Comparison of ENCODE assay signal across 8 mouse cellular contexts in genomic region chr8:115650110-115650521, GRCm38 (mm10). TPM values are rescaled to one million over a fixed set of nuclear protein-coding genes. Genes with fewer than 3 reads are reported as not detected.
DNase-seq lines count a peak whose midpoint lies in the region; ATAC-seq and TF ChIP-seq lines count a peak whose summit lies in the region.

No protein-coding gene starts in this region.

- ATAC-seq in hindbrain, postnatal 0 days = no peak
- ATAC-seq in hindbrain, embryonic 14.5 days (ENCODE audit: low FRiP score) = no peak
- ATAC-seq in heart, embryonic 15.5 days (replicated peaks; ENCODE audit: insufficient number of reproducible peaks, insufficient read depth, low FRiP score, low read depth) = peak; percentile 62
- ATAC-seq in liver, embryonic 14.5 days (ENCODE audit: insufficient read depth) = peak; percentile 69; the same call in 1 of the 2 replicates
- ATAC-seq in hindbrain, embryonic 16.5 days = no peak

- H3K4me2 ChIP-seq in hindbrain, postnatal 0 days (ENCODE audit: low read depth, low read length) = no peak overlapping the region
- no peak overlapping the region for H3K4me2 ChIP-seq in hindbrain, embryonic 14.5 days (replicated peaks)
- no peak overlapping the region for H3K4me2 ChIP-seq in heart, embryonic 15.5 days
- H3K4me2 ChIP-seq in liver, embryonic 14.5 days (ENCODE audit: low read depth) = no peak overlapping the region
- H3K4me2 ChIP-seq in hindbrain, embryonic 16.5 days (ENCODE audit: low read length) = no peak overlapping the region

- no peaks in the 10 kb centered on the region for H3K4me1 ChIP-seq in hindbrain, postnatal 0 days (ENCODE audit: insufficient read depth, low read length)
- no peaks in the 10 kb centered on the region for H3K4me1 ChIP-seq in hindbrain, embryonic 14.5 days (replicated peaks; ENCODE audit: control insufficient read depth, insufficient read depth, low read length)
- peaks cover 37% of the 10 kb centered on the region for H3K4me1 ChIP-seq in bone marrow macrophage, adult 2 months (ENCODE audit: control insufficient read depth, insufficient read depth, low read length)
- peaks cover 10% of the 10 kb centered on the region for H3K4me1 ChIP-seq in heart, embryonic 15.5 days (replicated peaks)
- no peaks in the 10 kb centered on the region for H3K4me1 ChIP-seq in liver, embryonic 14.5 days (replicated peaks; ENCODE audit: control insufficient read depth in 2 of 2, insufficient read depth in 2 of 2, low read length in 1 of 2)
- H3K4me1 ChIP-seq in hindbrain, embryonic 16.5 days (ENCODE audit: control insufficient read depth, insufficient read depth, low read depth, low read length) = no peaks in the 10 kb centered on the region

- H3K9ac ChIP-seq in hindbrain, postnatal 0 days (replicated peaks; ENCODE audit: low read length) = no peak overlapping the region
- H3K9ac ChIP-seq in hindbrain, embryonic 14.5 days = no peak overlapping the region
- no peak overlapping the region for H3K9ac ChIP-seq in heart, embryonic 15.5 days
- no peak overlapping the region for H3K9ac ChIP-seq in liver, embryonic 14.5 days (replicated peaks)
- no peak overlapping the region for H3K9ac ChIP-seq in hindbrain, embryonic 16.5 days (ENCODE audit: low read depth, low read length)

- TF ChIP-seq CTCF in hindbrain, postnatal 0 days (IDR thresholded peaks at IDR 0.05; ENCODE audit: low read depth) = no peak
- no peak for TF ChIP-seq CTCF in bone marrow macrophage, adult 2 months (IDR thresholded peaks at IDR 0.05; ENCODE audit: low read depth, low read length)
- TF ChIP-seq CTCF in liver, embryonic 14.5 days (IDR thresholded peaks at IDR 0.05; ENCODE audit: low read depth) = no peak

- H3K36me3 ChIP-seq in hindbrain, postnatal 0 days (ENCODE audit: insufficient read depth, low read length) = no peaks in the 10 kb centered on the region
- H3K36me3 ChIP-seq in hindbrain, embryonic 14.5 days (replicated peaks; ENCODE audit: control insufficient read depth, insufficient read depth) = no peaks in the 10 kb centered on the region
- H3K36me3 ChIP-seq in heart, embryonic 15.5 days = no peaks in the 10 kb centered on the region
- no peaks in the 10 kb centered on the region for H3K36me3 ChIP-seq in liver, embryonic 14.5 days (replicated peaks; ENCODE audit: control insufficient read depth, insufficient read depth, low read depth)
- H3K36me3 ChIP-seq in hindbrain, embryonic 16.5 days (ENCODE audit: control insufficient read depth, insufficient read depth, low read length) = no peaks in the 10 kb centered on the region

- no peak overlapping the region for H3K27ac ChIP-seq in hindbrain, postnatal 0 days
- H3K27ac ChIP-seq in hindbrain, embryonic 14.5 days = no peak overlapping the region
- H3K27ac ChIP-seq in bone marrow macrophage, adult 2 months (ENCODE audit: insufficient read depth, low read depth, low read length) = peak overlapping the region; percentile 95
- H3K27ac ChIP-seq in heart, embryonic 15.5 days = peak overlapping the region; percentile 32
- H3K27ac ChIP-seq in liver, embryonic 14.5 days = no peak overlapping the region
- H3K27ac ChIP-seq in hindbrain, embryonic 16.5 days (ENCODE audit: low read depth, low read length) = no peak overlapping the region

- 0 out of 2 replicates have a peak, but pooled peaks have one; percentile 16 for TF ChIP-seq EP300 in liver, embryonic 14.5 days (IDR thresholded peaks at IDR 0.05; ENCODE audit: low read depth)

- H3K9me3 ChIP-seq in hindbrain, postnatal 0 days (ENCODE audit: low read length) = peaks cover 4% of the 10 kb centered on the region; the same call in 1 of the 2 replicates
- H3K9me3 ChIP-seq in hindbrain, embryonic 14.5 days (ENCODE audit: control insufficient read depth, low read length) = no peaks in the 10 kb centered on the region
- H3K9me3 ChIP-seq in heart, embryonic 15.5 days (replicated peaks) = no peaks in the 10 kb centered on the region
- H3K9me3 ChIP-seq in liver, embryonic 14.5 days (ENCODE audit: control insufficient read depth, low read length) = no peaks in the 10 kb centered on the region
- peaks cover 6% of the 10 kb centered on the region for H3K9me3 ChIP-seq in hindbrain, embryonic 16.5 days (ENCODE audit: control insufficient read depth, low read length)

- H3K4me3 ChIP-seq in hindbrain, postnatal 0 days (ENCODE audit: low read length) = no peak overlapping the region
- H3K4me3 ChIP-seq in hindbrain, embryonic 14.5 days (replicated peaks; ENCODE audit: low read length) = no peak overlapping the region
- no peak overlapping the region for H3K4me3 ChIP-seq in bone marrow macrophage, adult 2 months (ENCODE audit: insufficient read depth, low read length)
- no peak overlapping the region for H3K4me3 ChIP-seq in heart, embryonic 15.5 days
- H3K4me3 ChIP-seq in liver, embryonic 14.5 days (ENCODE audit: insufficient read depth in 1 of 2, low read depth in 2 of 2, low read length in 2 of 2) = no peak overlapping the region
- no peak overlapping the region for H3K4me3 ChIP-seq in hindbrain, embryonic 16.5 days (ENCODE audit: low read length)

- no peak for TF ChIP-seq POLR2A in bone marrow macrophage, adult 2 months (IDR thresholded peaks at IDR 0.05; ENCODE audit: borderline replicate concordance, low read depth, low read length)

- DNase-seq in hindbrain, postnatal 0 days (ENCODE audit: low spot score) = peak; percentile 9
- no peak for DNase-seq in hindbrain, embryonic 14.5 days (ENCODE audit: low spot score)
- no peak for DNase-seq in liver, embryonic 14.5 days (ENCODE audit: low read depth in 3 of 3, low spot score in 3 of 3)
- DNase-seq in MN1 (ENCODE audit: low spot score) = no peak
- DNase-seq in urinary bladder, postnatal 25 days (ENCODE audit: low spot score) = no peak

- no peaks in the 10 kb centered on the region for H3K27me3 ChIP-seq in hindbrain, postnatal 0 days (ENCODE audit: insufficient read depth, low read length)
- no peaks in the 10 kb centered on the region for H3K27me3 ChIP-seq in hindbrain, embryonic 14.5 days (ENCODE audit: control insufficient read depth, insufficient read depth, low read length)
- no peaks in the 10 kb centered on the region for H3K27me3 ChIP-seq in heart, embryonic 15.5 days
- no peaks in the 10 kb centered on the region for H3K27me3 ChIP-seq in liver, embryonic 14.5 days (ENCODE audit: control insufficient read depth, insufficient read depth, low read length)
- no peaks in the 10 kb centered on the region for H3K27me3 ChIP-seq in hindbrain, embryonic 16.5 days (replicated peaks; ENCODE audit: control insufficient read depth, insufficient read depth, low read length)

- WGBS in hindbrain, postnatal 0 days = 61% methylated on average over 3 of the region's 3 CpGs
- 81% methylated on average over 3 of the region's 3 CpGs for WGBS in hindbrain, embryonic 14.5 days
- 29% methylated on average over 3 of the region's 3 CpGs for WGBS in heart, embryonic 15.5 days
- WGBS in liver, embryonic 14.5 days (ENCODE audit: insufficient replicate concordance) = 20% methylated on average over 3 of the region's 3 CpGs
- WGBS in hindbrain, embryonic 16.5 days = 68% methylated on average over 3 of the region's 3 CpGs

RNA-seq across cellular contexts. Expression of gene Maf, which starts 57.5 kb away (rescaled TPM):
- 24.4 and 26.8 TPM in 2 replicates for total RNA-seq in hindbrain, postnatal 0 days (2014; rRNA removed)
- polyA plus RNA-seq in hindbrain, postnatal 0 days (2015; fragmentation: Nextera tagmentation; extraction: Ambion mirVana) = 8.1 and 8.9 TPM in 2 replicates
- 14.3 and 17.0 TPM in 2 replicates for polyA plus RNA-seq in hindbrain, embryonic 14.5 days (2014; fragmentation: Nextera tagmentation; extraction: Ambion mirVana)
- polyA plus RNA-seq in bone marrow macrophage, adult 2 months (2012; ENCODE audit: insufficient read depth, insufficient read length, missing spikeins) = 328 and 335 TPM in 2 replicates
- 3.3 and 3.9 TPM in 2 replicates for polyA plus RNA-seq in heart, embryonic 15.5 days (2015; fragmentation: Nextera tagmentation; extraction: Ambion mirVana)
- 2.6 and 3.1 TPM in 2 replicates for polyA plus RNA-seq in liver, embryonic 14.5 days (2012; rRNA removed)
- 2.0 and 2.2 TPM in 2 replicates for polyA plus RNA-seq in liver, embryonic 14.5 days (2014; fragmentation: Nextera tagmentation; extraction: Ambion mirVana)
- 10.0 and 10.4 TPM in 2 replicates for polyA plus RNA-seq in hindbrain, embryonic 16.5 days (2015; fragmentation: Nextera tagmentation; extraction: Ambion mirVana)

Comparison
In these comparisons a context has a peak if more than half of its experiments do, and no peak if none do; other contexts are left out.
1. ATAC-seq: peak in heart, embryonic 15.5 days (single experiment) and liver, embryonic 14.5 days (single experiment); none in hindbrain, postnatal 0 days (single experiment), hindbrain, embryonic 14.5 days (single experiment) and hindbrain, embryonic 16.5 days (single experiment).
2. H3K27ac ChIP-seq: peak in bone marrow macrophage, adult 2 months (single experiment) and heart, embryonic 15.5 days (single experiment); none in hindbrain, postnatal 0 days (single experiment), hindbrain, embryonic 14.5 days (single experiment), liver, embryonic 14.5 days (single experiment) and hindbrain, embryonic 16.5 days (single experiment).
3. RNA of gene Maf, which starts 57.5 kb away (polyA plus RNA-seq): 328 to 335 TPM in bone marrow macrophage, adult 2 months; 14.3 to 17.0 TPM in hindbrain, embryonic 14.5 days, 10.0 to 10.4 TPM in hindbrain, embryonic 16.5 days, 8.1 to 8.9 TPM in hindbrain, postnatal 0 days, 3.3 to 3.9 TPM in heart, embryonic 15.5 days and 2.0 to 3.1 TPM in liver, embryonic 14.5 days; every median in the first group is over 10 times any median in the second.